Mouse (Mus musculus) cerebellum, adult 11 months (tissue): ENCODE measurements at regions not wholly inside any gene's neighbourhood (a gene's known extent, or its start where the extent isn't known, plus 50 kb on each side); places are given as distances from the start of the nearest gene placed in this dataset.
"Not testable (repeated sequence)": the region's sequence is repeated elsewhere in the genome, so short reads cannot be mapped to it uniquely, and the experiment has no call there.

Experiments
- DNase-seq: peaks from one replicate; pipeline ENCODE4 v3.0.0; 2022

DNA sequence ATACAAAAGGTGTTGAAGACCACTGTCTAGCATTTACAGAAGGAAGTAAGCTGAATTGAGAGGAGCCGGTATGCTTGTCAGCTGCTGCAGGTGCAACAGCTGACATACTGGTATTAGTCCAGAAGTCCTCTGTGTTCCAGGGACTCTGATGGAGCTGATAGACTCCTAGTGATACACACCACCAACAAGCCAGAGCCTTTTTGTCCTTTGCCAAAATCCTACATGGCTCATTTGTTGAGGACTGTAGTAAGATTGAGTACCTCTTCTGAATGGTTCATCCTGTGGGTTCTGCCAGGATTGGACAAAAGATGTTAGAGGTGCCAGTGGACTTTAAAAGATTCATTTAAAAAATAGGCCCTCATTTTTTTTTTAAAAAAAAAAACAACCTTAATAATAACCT, 129.4 kb upstream of the Tmem185a start:
- no peak for DNase-seq

DNA sequence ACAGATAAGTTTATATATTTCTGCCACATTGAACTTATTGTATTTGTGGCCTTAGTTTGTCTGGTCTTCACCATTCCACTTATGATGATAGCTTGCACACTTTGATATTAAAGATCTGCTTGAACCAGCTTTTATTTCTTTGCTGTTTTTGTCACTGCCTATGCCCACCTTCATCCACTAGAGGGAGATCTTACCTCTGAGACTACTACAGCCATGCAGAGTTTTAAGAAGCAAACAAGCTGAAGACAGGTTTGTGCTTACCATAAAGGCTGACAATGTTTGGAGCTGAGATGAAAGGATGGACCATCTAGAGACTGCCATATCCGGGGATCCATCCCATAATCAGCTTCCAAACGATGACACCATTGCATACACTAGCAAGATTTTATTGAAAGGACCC, 105.4 kb upstream of the Tmem185a start:
- DNase-seq, result peak; percentile 34

DNA sequence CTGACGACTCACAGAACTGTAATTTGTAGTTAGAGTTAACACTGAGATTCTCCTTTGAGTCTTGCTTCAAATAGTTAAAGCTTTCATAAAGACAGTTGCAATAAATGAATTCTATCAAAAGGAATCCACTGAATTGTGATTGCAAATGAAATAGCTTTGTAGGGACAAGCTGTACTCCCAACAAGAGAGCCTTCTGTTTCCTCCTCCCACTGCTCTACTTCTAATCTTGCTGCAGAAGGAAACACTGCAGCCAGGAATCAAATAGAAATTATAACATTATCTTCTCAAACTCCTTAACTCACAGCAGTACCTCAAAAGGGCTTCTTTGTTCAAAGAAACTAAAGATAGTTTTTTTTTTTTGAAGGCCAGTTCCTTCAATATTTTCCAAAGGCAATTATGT, 103.2 kb upstream of the Tmem185a start:
- no peak for DNase-seq

DNA sequence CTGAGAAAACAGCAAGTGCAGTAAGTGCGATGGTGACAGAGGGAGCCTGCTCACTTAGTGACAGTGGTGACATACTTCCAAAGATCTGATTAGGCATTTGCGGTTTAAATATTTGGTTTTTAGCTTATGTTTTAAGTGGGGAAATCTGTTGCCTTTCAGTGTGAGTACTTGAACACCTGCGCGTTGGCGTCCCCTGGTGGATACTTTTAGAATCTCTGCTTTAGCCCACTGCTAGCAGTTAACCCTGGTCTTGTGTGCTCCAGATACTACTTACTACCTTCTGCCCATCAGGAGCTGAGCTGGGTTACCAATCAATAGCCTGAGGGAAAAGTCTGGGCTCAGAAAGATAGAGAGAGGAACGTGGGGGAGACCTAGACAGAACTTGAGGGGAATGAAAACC, 97.3 kb upstream of the Tmem185a start:
- not testable (repeated sequence) for DNase-seq

DNA sequence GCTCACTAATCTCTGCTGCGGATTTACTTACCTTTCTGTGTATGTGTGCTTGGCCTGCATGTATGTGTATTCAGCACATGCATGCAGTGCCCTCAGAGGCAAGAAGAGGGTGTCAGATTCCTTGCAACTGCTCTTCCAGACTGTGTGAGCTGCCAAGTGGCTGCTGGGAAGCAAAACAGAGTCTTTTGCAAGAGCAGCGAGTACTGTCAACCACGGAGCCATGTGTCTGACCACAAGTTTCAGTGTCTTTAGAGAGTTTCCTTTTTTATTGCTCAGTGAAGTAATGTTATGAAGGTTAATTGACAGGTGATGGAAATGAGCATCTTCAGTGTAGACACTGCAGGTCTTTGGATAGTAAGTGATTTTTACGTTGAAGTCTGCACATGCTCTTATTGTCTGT, 93.6 kb upstream of the Tmem185a start:
- DNase-seq, result not testable (repeated sequence)

DNA sequence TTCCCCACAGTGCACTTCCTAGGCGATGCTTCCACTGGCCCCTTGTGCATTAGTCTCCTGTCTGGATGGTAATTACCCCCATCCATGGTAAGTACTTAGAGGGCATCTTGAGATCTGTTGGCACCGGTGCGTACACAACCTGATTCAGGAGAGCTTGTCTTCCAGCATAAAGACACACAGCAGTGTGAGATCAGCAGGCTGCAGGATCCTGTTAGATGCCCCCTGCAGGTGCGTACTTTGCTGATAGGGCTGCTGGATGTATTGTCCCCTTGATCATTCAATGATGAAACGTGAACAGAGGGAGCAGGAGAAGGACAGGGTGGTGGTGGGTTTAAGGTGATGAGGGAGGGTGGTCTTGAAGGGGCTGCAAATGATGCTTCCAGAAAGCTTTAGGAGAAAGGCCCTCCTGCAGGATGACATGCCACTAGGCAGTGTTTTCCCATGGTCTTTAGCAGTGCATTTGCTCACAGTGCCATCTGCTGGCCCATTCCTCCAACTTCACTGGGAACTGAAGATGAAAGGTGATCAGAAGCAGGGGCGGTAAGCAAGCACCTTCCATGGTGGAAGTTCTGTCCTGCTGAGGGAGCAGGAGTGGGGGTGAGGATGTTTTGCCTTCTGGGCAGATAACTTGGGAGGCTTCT, 92.5 kb upstream of the Tmem185a start:
- not testable (repeated sequence) for DNase-seq
